Mouse (Mus musculus) neural tube, embryonic 10.5 days (tissue): ENCODE data around the gene Abi1.
"Not testable (repeated sequence)": the region's sequence is repeated elsewhere in the genome, so short reads cannot be mapped to it uniquely, and the experiment has no call there.

ENCODE experiments used
- DNase-seq: peaks from one replicate; pipeline ENCODE4 v3.0.0-alpha.2; 2017; ENCODE audit warnings: low spot score; ENCODE audit errors: extremely low spot score

The Abi1 gene

DNA sequence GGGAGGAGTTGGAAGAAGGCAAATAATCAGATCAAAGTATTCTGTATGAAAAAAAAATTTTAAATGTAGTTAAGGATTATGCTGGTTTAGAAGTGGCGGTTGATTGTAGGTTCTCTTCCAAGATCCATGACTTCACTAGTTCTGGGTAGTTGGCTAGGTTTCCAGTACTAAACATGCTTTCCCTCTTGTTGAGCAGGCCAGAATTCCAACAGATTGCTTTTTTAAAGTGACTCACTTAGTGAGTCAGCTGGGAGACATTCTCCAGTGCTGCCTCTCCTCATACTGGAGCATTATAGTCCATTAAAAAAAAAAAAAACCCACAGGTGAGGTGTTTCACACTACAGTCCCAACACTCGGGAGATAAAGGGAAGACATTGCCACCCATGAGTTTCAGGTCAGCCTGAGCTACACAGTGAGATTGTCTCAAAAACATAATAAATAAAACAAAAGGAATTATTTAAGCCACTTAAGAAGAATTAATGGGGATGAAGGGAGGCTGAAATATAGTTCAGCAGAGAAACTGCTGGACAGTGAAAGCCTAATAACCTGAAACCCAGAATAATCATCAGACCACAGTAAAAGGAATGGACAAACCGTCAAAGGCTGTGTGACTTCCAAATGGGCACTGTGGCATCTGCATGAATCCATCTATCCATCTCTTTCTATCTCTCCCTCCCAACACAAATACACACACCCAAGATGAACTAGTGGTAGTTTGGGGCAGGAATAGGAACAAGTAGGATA, 5.2 kb downstream of the Abi1 start:
- DNase-seq: no peak

DNA sequence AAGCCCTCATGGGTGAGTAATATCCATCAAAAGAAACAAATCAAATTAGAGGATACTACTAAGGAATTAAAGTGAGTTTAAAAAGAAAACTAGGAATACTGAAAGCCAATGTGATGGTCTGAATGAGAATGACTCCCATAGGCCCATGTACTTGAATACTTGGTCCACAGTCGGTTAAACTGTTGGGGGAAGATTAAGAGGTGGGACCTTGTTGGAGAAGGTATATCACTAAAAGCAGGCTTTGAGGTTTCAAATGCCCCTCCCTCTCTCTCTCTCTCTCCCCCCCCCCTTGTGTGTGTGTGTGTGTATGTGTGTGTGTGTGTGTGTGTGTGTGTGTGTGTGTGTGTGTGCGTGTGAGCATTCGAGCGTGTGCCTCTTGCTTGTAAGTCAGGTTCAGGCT, 9.4 kb downstream of the Abi1 start:
- no peak for DNase-seq

DNA sequence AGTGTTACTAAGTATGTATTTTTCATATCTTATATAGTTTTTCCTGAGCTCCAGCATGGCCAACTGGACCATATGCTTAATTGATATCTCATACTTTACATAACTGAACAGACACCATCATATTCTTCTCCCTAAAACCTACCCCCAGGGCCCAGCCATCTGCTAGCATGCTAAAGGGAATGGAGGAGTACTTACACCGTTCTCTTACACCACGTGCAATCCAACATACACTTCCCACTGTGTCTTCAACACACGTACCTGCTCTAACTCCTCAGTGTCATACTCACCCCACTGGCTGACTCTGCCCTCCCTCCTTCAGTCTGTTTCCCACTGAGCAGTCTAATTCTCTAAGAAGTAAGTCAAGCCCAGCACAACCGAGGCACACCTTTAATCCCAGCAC, 11.2 kb downstream of the Abi1 start:
- DNase-seq: no peak

DNA sequence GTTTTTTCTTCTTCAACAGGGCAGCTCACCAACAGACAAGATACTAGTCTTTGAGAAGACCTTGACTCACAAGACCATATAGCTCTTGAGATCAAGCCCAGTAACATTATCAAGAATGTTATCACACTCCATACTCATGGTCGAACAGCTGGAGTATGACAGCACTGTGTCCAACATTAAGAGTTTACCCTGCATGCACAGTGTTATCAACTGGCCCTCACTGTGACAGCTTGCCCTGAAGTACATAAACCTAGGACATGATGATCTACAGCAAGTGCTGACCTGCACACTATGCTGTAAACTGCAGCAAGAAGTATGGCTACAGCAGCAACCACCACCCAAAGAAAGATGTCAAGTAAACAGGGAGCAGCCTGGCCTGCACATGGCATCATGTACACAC, 13.7 kb downstream of the Abi1 start:
- DNase-seq: no peak

DNA sequence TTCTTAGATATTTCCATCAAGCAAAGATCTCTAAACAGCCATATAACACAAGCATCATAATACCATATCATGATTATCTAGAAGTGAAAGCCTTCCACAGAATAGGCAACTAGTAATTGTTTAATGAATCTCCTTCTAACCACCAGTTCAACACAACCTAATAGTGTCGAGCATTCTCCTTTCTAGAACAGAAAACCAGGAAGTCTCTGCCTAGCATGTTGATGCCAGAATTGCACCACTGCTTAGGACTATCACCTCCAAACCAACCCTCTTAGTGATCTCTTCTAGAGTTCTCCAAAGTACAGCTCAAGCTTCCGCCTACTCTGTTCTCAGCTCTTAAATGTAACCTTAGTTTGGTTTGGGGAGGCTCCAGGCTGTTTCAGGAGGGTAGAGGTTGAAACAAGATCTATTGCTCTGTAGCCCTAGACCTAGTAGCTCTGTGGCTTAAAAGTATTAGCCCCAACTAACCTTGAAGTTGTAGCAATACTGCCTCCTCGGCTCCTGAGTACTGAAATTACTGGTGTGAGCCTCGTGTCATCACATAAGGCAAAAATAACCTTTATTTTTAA, 16.2 kb downstream of the Abi1 start:
- no peak for DNase-seq

DNA sequence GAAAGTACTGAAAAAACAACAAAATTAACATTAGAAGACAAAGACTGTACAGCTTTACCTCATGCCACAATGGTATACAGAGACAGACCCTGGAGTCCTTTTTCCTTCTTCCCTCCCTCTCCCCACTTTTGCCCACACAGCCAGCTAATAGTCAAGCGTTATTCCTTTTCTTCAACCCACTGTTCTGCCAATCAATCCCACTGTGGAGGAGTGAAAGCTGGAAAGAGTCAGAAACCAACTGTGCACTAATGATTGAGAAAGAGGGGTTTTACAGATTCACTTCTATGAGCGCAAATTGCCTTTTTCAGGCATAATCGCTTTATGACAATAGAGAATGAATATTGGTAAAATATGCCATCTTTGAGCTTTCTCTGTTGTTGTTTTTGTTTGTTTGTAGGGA, 17.0 kb downstream of the Abi1 start:
- DNase-seq: no peak

DNA sequence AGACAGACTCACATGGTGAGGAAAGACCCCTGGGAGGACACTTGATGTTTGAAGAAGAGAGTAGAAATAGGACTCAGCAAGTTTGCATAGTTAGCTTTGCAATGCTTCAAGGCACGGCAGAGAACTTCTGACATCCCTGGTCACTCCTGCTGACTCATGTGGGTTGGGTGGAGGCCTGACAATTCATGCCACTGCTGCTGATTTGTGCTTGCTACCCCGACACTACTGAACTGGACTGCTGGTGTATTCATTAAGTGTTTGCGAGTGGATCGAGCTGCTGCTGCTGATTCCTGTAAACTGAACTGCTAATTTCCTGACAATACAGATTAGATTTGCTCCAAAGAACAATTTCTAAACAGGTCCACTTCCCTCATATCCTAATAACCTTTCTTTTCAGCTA, 18.3 kb downstream of the Abi1 start:
- no peak for DNase-seq

DNA sequence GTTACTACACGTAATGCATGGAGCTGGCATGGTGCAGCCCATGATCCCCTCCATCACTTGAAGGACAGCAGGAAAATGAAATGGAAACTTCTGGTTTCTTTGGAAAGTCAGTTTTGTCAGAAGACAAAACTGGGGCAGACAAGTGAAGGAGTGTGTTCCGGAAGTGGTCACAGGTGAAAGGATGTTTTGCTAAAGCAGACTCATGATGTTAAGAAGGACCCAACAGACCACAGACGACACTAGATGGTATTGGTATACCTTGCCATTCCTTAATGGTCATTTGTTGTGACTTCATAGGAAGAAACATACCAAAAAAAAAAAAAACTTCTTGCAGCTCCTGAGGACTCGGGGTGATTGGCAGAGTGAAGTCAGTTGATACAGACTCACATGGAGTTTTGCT, 18.7 kb downstream of the Abi1 start:
- no peak for DNase-seq

DNA sequence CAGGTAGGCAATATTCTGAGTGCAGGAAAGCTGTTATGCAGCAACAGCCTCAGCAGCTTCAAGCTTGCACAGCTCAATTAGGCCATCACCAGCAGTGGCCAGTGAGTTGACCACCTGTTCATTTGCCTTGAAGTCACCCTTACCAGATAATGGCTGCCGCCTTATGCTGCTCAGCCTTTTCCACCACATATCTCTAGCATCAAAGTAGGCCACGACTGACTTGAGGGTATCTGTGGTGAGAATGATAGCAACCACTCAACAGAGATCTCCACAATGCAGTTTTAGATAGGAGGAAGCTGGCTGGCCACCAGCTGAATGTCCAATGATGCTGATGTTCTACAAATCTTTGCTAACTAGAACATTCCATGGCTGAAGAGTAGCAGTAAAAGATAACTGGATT, 20.9 kb downstream of the Abi1 start:
- DNase-seq: no peak

DNA sequence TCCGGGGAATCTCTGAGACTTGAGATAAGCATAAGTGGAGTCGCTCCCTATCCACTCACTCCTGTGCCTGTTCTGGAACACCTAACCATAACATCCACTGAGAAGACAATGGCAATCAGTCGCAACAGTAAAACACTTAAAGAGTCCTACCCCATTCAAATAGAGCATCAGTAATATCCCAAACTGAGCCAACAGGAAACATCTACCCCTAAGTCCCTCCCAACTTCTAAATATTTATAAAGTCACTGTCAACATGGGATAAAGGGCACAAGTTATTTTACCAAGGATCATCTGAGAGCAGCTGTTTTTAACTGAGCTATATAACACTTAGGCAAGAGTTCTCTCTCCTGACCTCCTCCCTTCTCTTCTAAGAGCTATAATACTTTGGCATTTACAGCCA, 23.9 kb downstream of the Abi1 start:
- no peak for DNase-seq

DNA sequence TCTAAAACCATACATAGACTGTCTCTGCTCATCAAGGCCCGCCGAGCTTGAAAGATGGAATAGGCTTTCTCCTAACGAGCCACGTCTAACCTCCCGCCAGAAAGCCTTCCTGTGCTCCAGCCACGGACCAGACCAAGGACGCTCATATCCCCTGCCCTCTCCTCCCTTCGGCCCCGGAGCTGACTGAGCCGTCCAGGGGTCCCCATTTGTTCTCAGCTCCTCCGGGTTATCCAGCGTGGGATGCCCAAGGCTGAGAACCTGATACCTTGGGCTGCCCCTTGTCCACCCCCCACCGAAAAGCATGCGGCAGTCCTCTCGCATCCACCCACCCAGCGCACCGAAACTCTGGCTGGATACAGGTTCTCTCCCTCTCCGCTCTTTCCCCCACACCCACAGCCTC, 24.7 kb downstream of the Abi1 start:
- DNase-seq: no peak

DNA sequence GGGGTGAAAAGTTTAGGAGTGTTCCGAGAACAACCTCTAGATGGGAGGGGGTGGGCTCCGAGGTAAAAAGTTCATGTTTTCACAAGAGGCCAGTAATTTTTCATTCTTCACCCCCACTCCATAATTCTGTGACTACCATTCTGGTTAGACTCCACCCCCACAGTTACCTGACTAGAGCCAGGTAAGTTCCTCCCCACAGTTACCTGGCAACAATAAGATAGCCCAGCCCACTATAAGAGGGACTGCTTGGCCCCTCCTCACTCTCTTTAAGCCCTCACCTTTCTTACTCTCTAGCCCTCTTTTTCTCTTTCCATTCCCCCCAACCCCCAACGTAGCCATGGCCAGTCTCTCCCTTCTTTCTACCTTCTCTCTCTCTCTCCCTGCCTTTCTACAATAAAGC, 25.1 kb downstream of the Abi1 start:
- DNase-seq: not testable (repeated sequence)

DNA sequence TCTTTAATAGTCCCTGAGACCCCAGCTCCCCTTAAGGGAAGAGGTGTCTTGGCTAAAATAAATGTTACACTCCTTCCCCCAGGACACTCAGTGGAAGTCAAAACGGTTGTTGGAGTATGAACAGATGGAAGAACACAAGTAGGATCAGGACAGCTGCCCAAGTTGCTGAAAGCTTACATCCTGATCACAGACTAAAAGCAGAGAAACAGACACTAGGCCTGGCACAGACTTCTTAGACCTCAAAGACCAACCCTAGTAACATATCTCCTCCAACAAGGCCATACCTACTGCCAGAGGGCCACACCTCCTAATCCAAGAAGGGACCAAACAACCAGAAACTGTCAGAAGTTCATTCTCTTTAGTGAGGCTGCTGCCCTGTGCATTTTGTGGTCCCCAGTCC, 31.8 kb downstream of the Abi1 start:
- DNase-seq: no peak

DNA sequence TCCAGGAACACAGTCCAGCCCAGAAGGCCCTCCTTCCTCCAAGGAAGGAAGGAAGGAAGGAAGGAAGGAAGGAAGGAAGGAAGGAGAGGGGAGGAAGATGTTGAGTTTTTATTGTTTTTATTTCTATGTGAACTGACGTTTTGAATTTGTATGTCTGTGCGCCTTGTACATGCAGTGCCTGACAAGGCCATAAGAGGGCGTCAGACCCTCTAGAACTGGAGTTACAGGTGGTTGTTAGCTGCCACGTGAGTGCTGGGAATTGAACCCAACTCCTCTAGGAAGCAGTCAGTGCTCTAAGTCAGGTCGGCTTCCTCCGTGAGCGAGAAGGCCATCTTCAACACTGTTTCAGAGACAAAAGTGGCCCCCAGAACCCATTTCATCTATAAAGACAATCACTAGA, 32.5 kb downstream of the Abi1 start:
- DNase-seq: no peak

DNA sequence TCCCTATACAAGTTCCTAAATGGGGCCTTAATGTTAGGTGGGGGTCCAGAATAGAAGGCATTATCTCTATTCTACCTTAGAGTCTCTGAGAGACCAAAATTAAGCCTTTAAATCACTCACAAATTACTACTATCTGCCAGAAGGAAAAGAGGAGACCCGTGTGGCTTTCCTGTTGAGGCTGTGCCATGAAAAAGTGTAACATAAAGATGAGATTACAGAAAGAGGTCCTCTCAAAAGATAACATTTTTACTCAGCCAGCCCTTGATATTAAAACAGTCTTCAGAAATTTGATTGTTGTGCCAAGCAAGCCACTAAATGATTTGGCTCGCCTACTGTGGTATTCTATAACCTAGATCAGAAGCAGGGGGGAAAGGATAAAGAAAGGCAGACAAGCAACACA, 32.9 kb downstream of the Abi1 start:
- no peak for DNase-seq

DNA sequence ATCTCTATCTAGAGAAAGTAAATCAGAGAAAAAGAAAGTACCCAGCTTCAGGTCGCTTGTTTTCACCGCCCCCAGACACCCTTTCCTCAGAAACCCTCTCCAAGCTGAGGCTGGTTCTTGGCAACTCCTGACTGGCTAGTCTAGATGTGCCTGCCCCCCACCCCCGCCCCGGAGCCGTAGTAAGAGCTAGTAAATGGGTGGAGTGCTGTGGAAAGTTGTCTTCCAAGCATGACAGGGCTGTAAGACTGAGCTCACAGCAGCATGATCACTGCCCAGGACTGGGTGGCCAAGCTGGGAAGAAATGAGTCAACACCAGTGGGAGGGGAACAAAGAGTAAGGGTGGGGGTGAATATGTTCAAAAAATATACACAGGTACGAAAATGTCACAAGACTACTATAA, 33.8 kb downstream of the Abi1 start:
- DNase-seq: no peak

DNA sequence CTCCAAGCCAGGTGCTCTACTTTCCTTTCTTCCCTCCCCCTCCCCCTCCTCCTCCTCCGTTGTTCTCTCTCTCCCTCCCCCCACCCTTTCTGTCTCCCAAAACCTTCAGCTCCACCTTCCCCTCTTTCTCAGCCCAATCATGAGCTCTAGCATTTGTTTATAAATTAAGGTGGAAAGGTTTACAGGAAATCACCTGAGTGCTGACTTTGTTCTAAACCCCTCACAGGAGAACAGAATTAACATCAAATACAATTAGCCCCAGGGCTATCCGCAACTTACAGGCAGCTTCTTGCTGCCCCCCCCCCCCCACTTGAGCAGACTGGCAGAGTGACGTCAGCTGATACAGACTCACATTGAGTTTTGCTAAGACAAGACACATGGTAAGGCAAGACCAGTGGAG, 37.4 kb downstream of the Abi1 start:
- DNase-seq: no peak

DNA sequence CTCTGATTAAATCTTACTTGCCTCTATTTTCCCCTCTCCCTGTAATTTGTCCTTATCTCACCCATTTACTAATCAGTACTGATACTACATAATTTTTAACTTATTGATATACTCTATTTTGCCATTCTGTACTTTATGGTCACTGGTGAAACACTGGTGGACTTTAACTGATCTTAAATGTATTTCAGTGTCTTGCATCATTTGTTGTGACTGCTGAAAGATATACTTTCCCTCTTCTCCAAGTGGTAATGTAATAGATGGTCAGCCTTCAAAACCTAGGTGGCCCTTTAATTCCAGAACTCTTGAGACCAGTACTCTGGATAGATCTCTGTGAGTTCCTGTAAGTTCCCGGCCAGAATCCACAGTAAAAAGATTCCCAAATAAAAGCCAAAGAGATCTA, 40.4 kb downstream of the Abi1 start:
- no peak for DNase-seq

DNA sequence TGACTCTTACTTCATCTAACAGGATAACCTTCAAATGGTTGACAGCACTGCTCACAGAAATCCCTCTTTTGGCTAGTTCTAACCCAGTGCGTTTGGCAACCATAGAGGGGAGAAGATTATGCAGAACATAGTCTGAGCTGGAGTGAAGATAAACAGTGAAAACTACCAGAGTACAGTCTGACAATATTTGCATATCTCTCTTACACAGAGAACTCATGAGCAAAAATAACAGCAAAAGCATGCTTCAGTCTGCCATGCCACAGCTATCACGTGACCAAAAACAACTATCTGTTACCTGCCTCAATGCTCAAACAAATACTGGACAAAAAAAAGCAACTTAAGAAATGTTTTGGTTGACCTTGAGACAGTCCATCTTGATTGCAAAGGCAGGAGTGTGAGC, 41.2 kb downstream of the Abi1 start:
- DNase-seq: no peak

DNA sequence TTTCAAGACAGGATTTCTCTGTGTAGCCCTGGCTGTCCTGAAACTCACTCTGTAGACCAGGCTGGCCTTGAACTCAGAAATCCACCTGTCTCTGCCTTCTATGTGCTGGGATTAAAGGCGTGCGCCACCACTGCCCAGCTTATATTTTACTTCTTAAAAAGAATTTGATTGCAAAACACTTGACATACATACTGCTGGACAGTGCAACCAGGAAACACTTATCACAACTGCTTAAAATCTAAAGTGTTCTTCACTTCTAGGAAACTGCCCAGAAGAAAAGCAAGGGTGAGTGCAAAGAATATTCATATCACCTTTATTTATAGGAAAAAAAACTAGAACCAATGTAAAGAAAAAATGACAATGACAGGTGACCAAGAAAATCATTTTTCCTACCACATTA, 42.0 kb downstream of the Abi1 start:
- no peak for DNase-seq

DNA sequence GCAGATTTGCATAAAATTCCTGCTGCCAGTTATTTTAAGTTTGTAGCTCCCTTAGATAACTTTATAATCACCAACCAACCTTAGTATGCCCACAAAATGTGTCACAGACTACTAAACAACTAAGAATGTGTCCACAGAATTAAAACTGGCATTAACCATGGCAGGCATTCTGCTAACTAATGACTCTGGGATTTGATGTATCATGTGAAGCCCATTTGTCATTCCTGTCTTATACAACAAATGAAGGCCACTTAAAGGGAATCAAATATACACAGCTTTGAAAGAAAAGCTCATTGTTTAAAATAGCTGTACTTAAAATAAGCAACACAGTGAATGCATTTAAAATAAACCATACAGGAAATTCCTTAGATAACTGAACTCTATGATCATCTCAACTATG, 44.0 kb downstream of the Abi1 start:
- no peak for DNase-seq

DNA sequence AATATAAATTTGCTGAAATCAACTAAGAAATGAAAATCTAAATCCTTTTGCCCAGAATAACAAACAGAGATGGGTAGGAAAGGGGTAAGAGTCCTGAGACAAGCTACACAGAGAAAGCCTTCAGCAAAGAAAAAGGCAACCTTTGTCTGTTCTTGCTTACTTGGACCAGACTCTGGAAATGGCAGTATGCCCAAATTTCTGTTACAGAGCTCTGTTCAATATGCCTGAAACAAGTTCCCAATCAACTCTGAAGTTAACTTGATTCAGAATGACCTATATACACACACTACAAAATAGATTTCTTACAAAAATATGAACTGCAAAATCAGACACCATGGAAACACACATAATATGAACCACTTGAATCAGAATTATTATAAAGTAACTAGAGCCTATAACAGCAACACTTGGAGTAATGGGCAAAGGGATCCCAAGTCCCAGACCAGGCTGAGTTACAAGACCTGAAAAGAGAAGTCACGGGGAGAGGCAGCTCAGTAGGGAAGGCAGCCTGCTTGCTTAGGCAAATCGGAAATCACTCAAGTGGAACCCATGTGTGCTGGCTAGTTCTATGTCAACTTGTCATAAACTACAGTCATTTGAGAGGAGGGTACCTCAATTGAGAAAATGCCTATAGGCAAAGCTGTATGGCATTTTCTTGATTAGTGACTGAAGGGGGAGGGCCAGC, 53.9 kb downstream of the Abi1 start:
- no peak for DNase-seq

DNA sequence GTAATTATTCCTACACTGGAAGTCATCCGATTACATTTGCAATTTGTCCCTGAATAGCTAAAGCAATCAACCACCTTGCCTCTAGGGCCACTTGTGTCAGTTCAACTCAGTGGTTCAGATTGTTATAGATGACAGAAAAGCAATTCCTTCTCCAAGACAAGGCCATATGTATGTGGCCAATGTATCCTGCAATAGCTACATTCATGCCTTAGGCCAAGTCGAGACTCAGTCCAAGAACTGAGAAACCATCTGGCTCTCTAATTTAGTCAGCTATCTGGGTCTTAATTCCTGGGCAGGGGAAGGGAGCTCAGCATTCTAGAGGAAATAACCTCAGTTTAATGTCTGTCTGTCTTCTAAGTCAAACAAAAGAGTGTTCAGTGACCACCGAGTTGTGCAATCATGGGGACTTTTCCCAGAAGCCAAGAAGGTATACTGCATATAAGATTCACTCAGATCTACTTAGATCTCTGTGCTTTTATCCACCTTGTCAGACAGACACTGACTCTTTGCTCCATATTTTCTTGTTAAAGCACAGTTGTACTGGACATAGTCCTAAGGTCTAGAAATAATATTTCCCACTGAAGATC, 62.6 kb downstream of the Abi1 start:
- no peak for DNase-seq
